Mouse (Mus musculus): ENCODE measurements around the gene Uck2.

Gene Uck2

DNA sequence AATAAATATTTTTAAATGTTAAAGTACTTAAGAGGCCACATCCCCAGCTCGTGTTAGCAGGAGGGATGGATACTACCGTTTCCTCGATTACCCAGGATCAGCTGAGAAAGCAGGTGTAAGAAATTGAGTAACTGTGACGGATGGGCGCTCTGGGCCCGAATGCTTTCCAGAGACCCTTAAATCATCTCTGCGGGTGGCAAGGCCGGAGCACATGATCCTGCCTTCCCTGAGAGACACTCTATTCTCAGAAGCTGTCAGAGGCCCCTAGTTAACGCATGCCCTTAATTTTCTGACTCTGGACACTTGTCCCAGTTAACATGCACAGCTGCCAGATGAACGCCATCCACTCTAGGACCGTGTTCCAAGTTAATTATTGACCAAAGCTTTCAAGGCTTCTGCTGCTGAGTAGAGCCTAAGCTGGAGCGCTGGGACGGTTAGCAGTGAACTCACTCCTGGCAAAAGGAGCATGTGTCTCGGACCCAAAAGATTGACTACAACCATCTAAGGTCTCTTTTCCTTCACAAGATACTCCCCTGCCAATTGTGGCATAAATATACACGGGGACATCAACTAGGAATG is 28.3 kb downstream of the Uck2 start:
- no peak for DNase-seq (ENCODE audit: low spot score in 2 of 2)

DNA sequence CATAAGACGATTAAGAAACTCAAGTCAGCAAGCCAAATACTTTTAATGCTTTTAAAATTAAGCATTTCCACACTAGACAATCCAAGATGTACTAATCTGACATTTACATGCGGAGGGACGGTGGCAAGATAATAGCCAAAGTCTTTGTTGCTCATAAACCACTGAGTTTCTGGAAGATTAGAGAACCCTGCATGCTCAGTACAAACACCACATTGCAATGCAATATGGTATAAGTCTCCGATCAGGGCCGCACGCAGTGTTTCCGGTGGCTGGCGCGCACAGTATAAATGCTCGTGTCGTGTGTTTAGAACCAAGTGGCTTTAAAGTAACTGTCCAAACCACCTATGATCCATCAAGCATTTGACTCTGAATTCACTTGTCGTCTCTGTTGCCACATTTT is 31.5 kb downstream of the Uck2 start:
- DNase-seq (ENCODE audit: low spot score in 2 of 2), result no peak

DNA sequence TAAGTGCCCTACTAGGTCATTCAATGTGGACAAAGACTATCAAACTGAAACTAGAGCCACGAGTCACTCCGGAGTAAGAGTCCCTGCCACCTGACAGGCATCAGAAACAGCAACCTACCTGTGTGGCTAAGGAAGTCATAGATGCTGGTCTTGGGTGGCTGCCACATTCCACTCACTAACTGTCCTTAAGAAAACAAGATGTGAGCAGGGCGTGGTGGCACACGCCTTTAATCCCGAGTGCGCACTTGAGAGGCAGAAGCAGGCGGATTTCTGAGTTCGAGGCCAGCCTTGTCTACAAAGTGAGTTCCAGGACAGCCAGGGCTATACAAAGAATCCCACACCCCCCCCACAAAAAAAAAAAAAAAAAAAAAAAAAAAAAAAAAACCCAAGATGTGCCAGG is 35.2 kb downstream of the Uck2 start:
- no peak for DNase-seq (ENCODE audit: low spot score in 2 of 2)

DNA sequence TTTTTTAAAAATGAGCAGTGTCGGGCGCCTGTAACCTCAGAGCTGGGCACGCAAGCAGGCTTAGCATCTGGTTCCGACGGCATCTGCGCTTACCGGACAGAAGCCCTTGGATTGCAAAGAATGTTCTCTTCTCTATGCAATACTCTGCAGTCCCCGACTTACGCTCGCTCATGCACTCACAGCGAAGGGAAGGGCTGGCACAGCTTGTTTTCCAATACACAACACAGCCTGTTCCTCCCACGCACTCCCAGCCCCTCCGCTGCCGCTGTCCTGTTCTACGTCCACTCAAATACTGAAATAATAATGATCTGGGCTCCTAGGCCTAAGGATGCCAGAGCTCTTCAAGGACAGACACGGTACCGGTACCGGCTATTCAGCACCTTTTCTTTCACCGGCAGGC is 35.9 kb downstream of the Uck2 start:
- DNase-seq (ENCODE audit: low spot score in 2 of 2), result no peak

DNA sequence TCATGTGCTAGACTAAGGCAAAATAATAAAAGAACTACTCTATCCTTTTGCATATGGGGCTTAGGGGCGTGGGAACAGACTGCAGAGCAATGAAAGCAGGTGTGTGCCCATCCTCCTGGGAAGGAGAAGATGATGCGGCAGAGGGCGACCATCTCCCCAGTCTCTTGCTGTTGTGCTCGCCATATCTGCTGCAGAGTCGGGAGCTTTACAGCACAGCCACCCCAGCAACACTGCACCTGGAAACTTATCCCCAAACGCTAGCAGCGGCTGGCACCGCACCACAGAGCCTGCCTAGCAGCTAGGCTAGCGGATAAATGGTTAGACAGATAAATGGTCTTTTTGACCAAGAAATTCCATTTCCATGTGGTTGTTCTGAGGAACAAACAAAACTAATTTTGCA is 37.2 kb downstream of the Uck2 start:
- DNase-seq (ENCODE audit: low spot score in 2 of 2), result no peak

DNA sequence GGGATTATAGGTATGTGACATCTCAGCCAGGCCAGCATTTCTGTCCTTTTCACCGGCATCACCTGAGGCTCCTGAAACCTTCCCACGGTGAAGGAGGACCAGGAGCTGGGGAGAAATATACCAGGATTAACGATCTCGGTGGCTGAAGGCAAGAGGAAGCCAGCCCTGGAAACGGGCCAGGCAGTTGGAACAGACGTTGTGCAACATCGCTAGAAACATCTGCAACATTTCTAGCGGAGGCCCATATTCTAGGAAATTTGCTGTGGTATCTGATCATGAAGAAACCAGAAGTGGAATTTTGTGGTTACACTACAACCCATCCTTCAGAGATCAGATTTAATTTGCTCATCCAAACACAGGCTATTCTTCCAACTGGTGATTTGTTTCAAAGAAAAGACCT is 38.1 kb downstream of the Uck2 start:
- DNase-seq (ENCODE audit: low spot score in 2 of 2), result peak in 1 of 2 experiments; percentile 48

DNA sequence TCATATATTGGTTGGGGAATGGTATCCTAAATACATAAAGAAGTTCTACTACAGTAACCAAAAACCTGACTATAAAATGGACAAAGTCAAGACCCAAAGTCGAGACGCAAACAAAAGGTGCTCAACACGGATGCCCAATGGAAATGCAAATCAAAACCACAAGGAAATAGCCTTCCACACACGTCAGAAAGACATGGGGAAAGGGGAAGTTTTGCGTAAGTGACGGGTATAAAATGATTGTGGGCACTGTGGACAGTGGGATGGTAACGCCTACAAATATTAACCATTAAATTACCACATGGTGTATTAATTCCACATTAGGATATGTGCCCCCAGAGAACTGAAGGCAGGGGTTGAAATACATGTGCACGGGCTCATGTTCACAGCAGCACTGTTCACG is 38.8 kb downstream of the Uck2 start:
- DNase-seq (ENCODE audit: low spot score in 2 of 2), result peak; percentile 45 to 56

DNA sequence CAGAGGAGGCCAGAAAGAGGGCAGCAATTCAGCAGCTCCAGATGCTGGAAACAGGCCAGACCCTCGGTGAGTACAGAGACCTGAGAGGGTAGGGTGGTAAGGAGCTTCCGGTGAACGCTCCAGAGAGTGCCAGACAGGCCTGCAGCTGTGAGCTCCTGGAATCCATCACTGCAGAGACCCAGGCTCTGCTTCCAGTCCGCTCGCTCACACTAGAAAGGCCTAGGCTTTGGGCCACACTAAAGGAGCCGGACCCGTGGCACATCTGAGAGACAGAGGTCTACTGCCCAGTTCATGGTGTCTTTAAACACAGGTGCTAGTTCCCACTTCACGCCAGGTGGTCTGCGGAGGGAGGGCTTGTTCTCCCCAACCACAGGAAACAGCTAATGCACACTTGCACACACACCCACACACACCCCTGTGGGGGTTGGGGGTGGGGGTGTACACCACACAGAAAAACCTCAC is 39.9 kb downstream of the Uck2 start:
- DNase-seq (ENCODE audit: low spot score in 2 of 2), result peak; percentile 79

DNA sequence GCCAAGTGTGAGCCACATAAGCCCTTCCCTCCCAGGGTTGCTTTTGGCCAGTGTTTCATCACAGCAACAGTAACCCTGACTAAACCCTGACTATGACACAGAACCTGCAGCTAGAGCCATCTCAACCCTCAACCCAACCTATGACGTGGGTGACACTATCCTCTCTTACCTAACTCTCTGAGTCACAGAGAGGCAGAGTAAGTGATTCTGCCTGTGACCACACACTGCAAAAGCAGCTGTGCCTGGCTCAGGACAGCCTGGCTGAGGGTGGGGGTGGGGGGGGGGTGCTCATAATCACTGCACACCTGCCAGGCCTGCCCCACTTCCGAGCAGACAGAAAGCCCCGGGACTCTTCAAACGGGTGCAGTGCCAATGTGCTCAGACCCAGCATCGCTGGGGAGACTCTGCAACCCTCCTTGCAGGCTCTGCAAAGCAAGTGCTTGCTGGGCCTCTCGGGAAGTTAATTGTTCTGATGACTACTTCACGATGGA is 42.9 kb downstream of the Uck2 start:
- DNase-seq (ENCODE audit: low spot score in 2 of 2), result peak; percentile 11 to 25

DNA sequence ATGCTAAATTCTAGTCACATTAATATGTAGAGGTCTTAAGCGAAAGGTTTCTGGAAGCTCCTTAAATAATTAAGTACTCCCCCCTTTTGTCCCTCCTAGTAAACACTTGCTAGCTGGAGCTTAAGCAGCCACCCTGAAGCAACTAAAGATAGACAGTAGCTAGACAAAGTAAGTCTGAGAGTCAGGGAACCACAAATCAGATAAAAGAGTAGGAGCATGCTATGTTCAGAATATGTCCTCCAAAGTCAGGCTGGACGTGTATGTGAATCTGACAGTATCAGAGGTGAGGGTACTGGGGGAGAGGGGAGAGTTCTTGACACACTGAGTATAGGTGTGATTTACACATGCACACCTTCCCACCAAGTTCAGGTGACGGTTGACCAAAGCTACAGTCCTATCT is 43.6 kb downstream of the Uck2 start:
- no peak for DNase-seq (ENCODE audit: low spot score in 2 of 2)

DNA sequence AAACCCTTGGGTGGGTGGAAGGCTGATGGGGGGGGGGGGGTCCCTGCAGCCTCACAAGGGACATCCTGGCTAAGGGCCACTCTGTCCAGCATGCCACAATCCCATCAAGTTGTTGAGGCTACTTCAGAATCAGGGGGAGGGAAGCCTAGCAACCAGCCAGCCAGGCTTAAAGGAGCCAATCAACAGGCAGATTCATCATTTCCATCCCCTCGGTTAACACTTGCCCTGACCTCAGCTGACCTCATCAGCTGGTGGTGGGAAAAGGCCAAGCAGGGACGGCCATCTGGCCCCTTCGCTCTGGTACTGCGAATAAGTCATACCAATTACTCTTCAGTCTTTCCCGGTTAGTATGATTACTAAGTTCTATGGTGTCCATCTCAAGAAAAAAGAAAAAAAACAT is 44.8 kb downstream of the Uck2 start:
- DNase-seq (ENCODE audit: low spot score in 2 of 2), result no peak

DNA sequence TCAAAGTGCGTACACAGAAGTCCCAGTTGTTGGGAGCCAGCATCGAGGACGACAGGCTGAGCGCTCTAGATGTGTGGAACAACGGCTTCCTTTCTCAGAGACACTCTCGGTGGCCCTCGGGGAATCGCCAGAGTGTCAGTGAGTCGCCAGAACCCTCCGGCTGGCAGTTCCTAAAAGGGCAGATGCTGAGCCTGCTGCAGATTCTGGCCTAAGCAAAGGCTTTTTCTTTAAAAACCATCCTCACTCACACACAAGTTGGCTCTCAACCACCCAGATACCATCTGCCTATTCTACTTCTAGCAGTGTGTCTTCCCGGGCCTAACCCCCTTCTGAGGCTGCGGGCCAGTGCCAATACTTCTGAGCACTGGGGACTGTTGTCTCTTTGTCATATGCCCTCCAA is 45.2 kb downstream of the Uck2 start:
- no peak for DNase-seq (ENCODE audit: low spot score in 2 of 2)

DNA sequence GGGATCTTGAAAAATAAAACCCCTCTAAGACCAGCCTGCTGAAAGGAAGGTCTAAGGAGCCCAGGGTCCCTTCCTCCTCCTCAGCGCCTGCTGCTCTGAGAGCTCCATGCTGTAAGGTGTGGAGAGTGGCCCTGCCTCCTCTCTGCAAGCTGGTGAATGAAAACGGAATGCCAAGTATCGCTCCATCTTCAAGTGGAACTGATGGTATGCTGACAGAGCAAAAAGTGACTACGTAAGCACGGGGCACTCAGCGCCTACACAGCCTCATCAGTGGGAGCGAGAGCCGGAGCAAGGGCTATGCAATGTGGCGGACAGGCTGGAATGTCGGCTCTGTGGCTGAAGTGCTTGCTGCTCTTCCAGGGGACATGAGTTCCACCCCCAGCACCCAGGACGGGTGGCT is 47.3 kb downstream of the Uck2 start:
- DNase-seq (ENCODE audit: low spot score in 2 of 2), result no peak

DNA sequence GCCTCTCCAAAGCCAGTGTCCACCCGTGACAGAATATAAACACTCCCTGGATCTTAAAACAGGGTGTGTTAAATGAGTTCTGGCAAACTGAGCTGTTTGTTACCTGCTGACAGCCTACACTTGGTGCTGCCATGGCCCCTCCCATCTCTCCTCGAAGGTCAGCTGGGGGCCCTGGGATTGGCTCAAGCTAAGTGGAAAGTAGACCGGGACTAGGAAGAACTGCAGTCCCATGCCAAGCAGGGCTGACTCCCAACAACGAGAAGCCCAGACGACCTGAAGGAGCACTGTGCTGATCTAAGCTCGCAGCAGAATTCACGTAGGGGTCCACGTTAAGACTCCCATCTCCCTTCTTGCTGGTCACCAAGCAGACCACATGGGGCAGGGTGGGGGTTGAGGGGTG is 48.3 kb downstream of the Uck2 start:
- DNase-seq (ENCODE audit: low spot score in 2 of 2), result no peak

DNA sequence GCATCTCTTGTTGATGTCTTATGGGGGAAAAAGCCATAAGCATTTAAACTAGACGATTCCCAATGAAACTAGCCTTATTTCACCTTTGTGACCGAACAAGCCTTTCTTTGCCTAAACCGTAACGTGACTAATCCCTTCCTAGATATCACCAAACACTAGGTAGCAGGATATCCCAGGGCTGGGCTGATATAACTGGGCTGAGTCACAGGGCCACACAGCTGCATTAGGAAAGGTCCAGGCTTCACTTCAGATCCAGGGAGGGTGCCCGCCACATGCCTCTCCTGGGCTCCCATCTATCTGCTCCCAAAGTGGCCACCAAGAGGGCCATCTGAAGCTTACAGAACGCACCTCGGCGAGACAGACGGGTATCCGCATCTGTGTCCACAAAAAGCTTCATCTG is 50.8 kb downstream of the Uck2 start:
- no peak for DNase-seq (ENCODE audit: low spot score in 2 of 2)

DNA sequence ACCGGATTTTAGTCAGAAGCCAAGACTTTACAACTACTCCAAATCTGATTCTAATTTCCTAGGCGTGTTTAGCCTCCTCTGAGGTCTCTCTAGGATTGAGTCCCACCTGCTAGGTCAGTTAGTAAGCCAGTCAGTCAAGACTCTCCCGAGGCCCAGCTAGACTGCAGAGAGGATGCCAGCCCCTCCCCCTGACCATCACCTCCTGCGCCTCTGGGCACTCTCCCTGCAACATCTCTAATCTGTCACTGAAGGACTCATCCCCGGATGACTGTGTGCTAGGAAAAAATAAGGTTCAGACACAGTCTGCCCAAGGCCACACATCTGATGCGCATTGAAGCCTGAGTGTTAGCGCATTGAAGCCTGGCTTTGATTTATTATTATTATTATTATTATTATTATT is 52.2 kb downstream of the Uck2 start:
- DNase-seq (ENCODE audit: low spot score in 2 of 2), result no peak

DNA sequence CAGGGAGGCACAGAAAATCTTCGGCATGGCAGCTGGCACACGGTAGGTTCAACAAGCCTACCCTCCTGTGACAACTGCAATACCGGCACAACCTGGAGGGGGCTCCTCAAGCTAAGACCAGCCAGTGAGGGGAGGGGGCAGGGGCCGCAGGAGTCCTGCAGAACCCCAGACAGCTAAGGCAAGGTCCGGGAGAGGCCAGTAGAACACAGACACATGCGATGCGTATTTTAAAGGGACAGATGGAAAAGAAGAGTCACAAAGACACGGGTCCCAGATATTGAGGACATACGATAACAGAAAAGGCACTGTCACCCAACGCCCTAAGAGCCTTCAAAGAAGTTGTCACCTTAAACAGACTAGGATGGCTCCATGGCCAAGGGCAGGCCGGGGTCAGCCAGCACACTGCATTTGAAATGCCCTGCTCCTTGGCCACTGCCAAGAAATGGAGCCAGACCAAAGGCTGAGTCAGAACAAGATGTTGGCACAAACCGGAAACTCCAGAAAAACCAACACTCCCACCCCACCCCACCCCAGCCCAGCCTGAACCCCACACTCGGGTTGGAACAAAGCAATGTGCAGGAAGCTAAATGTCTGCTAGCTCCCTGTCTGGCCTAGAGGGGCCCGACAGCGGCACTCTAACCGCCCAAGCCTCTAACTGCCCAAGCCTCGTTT is 53.4 kb downstream of the Uck2 start:
- no peak for DNase-seq (ENCODE audit: low spot score in 2 of 2)

DNA sequence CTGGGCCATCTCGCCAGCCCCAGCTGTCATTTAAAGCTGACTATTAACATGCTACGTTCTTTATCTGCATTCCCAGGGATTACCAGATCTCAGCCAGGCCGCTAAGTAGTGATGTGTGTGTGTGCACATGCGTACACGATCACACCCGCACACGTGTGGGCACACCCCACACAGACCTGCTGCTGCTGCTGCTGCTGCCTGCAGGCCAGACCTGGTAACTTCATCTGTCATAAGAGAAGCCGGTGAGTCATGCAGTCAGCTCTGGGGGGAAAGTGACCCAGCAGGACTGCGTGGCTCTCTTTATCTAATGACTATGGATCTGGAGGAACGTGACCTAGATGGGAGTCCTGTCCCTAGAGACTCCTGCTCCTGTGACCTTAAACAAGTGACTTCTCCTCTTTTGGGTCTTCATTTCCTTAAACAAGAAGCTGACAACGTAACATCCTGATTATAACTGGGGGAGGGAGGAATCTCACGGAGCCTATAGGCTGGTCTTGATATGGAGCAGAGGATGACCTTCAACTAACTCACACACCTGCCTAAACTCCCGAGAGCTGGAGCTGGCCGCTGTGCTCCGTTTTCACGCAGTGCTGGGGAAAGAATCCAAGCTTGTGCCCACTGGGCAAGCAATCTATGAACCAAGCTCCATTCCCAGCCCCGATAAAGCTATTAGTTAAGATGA is 54.0 kb downstream of the Uck2 start:
- no peak for DNase-seq (ENCODE audit: low spot score in 2 of 2)

DNA sequence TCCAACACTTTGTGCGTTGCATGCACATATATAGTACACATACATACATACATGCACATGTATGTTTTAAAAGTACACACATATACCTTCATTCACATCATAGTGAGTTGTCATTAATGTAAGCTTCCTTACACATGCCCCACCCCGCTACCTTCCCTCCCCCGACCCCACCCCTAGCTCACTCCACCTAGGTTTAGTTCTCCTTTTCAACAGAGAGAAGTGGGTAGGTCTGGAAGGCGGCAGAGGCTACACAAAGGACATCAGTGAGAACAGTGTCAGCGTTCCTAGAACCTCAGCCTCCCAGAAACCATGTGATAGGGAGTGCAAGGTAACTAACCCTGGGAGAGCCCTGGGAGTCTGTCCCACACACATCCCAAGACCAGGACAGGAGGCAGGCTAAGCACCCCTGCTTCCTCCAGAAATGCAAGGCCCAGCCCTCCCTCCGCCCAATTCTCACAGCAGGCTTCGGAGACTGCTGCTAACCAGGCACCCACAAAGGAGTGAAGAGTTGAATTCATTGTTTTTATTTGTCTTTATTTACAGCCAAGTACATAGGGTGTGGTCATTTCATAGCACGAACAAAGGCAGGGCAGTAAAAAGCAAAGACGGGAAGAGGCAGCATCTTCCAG is 62.6 kb downstream of the Uck2 start:
- DNase-seq (ENCODE audit: low spot score in 2 of 2), result no peak

DNA sequence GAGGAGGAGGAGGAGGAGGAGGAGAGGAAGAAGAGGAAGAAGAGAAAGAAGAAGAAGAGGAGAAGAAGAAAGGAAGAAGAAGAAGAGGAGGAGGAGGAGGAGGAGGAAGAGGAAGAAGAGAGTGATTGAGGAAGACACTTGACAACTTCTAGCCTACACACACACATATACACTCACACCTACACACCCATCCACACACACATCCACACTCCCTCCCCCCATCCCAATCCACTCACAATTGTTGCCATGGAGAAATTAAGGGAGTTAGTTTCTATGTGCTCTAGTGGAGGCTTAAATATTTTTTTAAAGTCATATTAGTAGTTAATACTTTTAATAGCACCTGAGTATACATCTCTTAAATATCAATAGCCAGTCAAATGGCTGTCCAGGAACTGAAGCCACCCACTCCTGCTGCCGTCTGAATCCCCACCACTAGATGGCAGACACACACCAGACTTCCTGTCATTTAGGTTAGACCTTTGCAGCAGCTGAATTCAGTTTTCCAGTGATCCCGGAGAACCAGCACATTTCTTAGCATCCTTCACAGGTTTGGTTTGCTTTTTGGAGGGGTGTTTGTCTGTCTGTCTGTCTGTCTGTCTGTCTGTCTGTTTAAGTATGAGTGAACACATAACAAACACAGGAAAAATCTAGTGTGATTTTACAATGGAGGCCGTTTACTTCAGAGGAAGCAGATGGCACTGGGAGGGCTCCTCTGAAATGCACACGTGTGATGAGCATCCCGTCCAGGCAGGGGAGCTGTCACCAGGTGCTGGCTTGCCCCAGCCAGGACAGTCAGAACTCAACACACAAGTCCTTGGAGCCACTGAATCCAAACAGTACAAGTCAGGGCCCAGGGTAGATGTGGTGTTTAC is 64.6 kb downstream of the Uck2 start:
- peak; percentile 72 to 77 for DNase-seq (ENCODE audit: low spot score in 2 of 2)

DNA sequence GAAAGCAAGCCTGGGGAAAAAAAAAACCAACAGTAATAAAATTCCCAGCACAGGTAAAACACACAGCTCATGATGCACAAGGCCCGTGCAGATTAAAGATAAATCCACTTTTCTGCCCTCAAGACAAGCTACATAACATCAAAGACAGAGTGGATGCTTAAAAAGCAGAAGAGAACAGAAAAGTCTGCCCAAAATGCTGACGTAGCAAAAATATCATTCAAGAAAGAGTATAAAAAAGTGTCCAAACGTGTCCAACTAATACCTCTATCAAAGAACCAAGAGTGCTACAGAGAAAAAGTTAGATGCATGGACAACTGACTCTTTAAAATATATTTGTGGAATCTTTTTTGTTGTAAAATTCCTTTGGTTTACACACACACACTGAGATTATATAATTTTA is 69.7 kb downstream of the Uck2 start:
- no peak for DNase-seq (ENCODE audit: low spot score in 2 of 2)

DNA sequence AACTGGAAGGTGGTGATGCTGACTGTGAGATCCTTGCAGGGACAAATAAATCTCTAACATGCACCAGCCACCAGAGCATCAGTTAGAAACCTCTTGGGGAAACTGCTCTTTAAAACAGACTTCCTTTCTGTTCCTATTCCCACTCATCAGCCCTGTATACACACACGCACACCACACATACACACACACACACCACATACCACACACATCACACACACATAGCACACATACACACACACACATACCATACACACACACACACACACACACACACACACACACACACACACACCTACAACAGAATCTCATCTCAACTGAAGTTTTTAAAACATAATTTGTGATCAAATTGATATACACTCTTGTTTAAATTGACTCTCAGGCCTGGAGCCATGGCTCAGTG is 72.4 kb downstream of the Uck2 start:
- no peak for DNase-seq (ENCODE audit: low spot score in 2 of 2)

All from spleen, postnatal 36 days (tissue).